Mouse (Mus musculus): ENCODE measurements around the gene Akap5. TPM values are rescaled to one million over a fixed set of nuclear protein-coding genes. Genes with fewer than 3 reads are reported as not detected.

Gene Akap5
- polyA plus RNA-seq, 1 experiment from 2014 or later: 8.5 TPM

- H3K27me3 ChIP-seq (replicated peaks): no peaks in the 10 kb centered on the region
- H3K4me3 ChIP-seq: no peak overlapping the region
- H3K4me2 ChIP-seq: no peak overlapping the region
- no peaks in the 10 kb centered on the region for H3K9me3 ChIP-seq (replicated peaks)
- no peaks in the 10 kb centered on the region for H3K4me1 ChIP-seq (replicated peaks)
- no peak for ATAC-seq (ENCODE audit: insufficient number of reproducible peaks, low FRiP score)
- no peak overlapping the region for H3K27ac ChIP-seq (ENCODE audit: poor library complexity, severe bottlenecking)
- peaks cover 82% of the 10 kb centered on the region for H3K36me3 ChIP-seq
- no peak overlapping the region for H3K9ac ChIP-seq
- WGBS: 51% methylated on average over 7 of the region's 7 CpGs
Observed at GRCm38 (mm10) chr12:76293192-76293591, 31.5 kb upstream of the Akap5 start.

- ATAC-seq (ENCODE audit: insufficient number of reproducible peaks, low FRiP score): no peak
- Histone ChIP-seq H3K36me3 (peaks cover 75% of the 10 kb centered on the region), H3K4me3 (no peak overlapping the region), H3K9ac (no peak overlapping the region), H3K9me3 (replicated peaks) (no peaks in the 10 kb centered on the region), H3K27me3 (replicated peaks) (no peaks in the 10 kb centered on the region), H3K4me2 (no peak overlapping the region), H3K4me1 (replicated peaks) (peaks cover 10% of the 10 kb centered on the region), H3K27ac (ENCODE audit: poor library complexity, severe bottlenecking) (no peak overlapping the region)
- WGBS: 86% methylated on average over 5 of the region's 5 CpGs
Observed at GRCm38 (mm10) chr12:76297830-76298229, 26.9 kb upstream of the Akap5 start.

GRCm38 (mm10) chr12:76299361-76299906 lies 25.3 kb upstream of the Akap5 start:
- peaks cover 78% of the 10 kb centered on the region for H3K36me3 ChIP-seq
- no peak overlapping the region for H3K27ac ChIP-seq (ENCODE audit: poor library complexity, severe bottlenecking)

GRCm38 (mm10) chr12:76300367-76300766 lies 24.3 kb upstream of the Akap5 start:
- no peak for ATAC-seq (ENCODE audit: insufficient number of reproducible peaks, low FRiP score)

More at GRCm38 (mm10) chr12:76299361-76299906, 25.3 kb upstream of the Akap5 start:
- H3K4me2 ChIP-seq: no peak overlapping the region
- H3K4me1 ChIP-seq (replicated peaks): peaks cover 10% of the 10 kb centered on the region
- H3K4me3 ChIP-seq: no peak overlapping the region
- ATAC-seq (ENCODE audit: insufficient number of reproducible peaks, low FRiP score): no peak
- H3K9ac ChIP-seq: no peak overlapping the region
- no peaks in the 10 kb centered on the region for H3K9me3 ChIP-seq (replicated peaks)
- no peaks in the 10 kb centered on the region for H3K27me3 ChIP-seq (replicated peaks)
- 77% methylated on average over 9 of the region's 9 CpGs for WGBS

GRCm38 (mm10) chr12:76303474-76303873 lies 21.2 kb upstream of the Akap5 start:
- Histone ChIP-seq H3K4me3 (no peak overlapping the region), H3K4me2 (no peak overlapping the region), H3K36me3 (peaks cover 56% of the 10 kb centered on the region), H3K9me3 (replicated peaks) (no peaks in the 10 kb centered on the region), H3K27me3 (replicated peaks) (no peaks in the 10 kb centered on the region), H3K27ac (ENCODE audit: poor library complexity, severe bottlenecking) (no peak overlapping the region), H3K4me1 (replicated peaks) (peaks cover 33% of the 10 kb centered on the region), H3K9ac (no peak overlapping the region)
- 92% methylated on average over 11 of the region's 11 CpGs for WGBS
- no peak; the same call in 1 of the 2 replicates for ATAC-seq (ENCODE audit: insufficient number of reproducible peaks, low FRiP score)

More at GRCm38 (mm10) chr12:76300367-76300766, 24.3 kb upstream of the Akap5 start:
- H3K27me3 ChIP-seq (replicated peaks): no peaks in the 10 kb centered on the region
- H3K4me1 ChIP-seq (replicated peaks): peaks cover 10% of the 10 kb centered on the region
- H3K27ac ChIP-seq (ENCODE audit: poor library complexity, severe bottlenecking): no peak overlapping the region
- WGBS: 90% methylated on average over 10 of the region's 10 CpGs
- peaks cover 74% of the 10 kb centered on the region for H3K36me3 ChIP-seq
- no peak overlapping the region for H3K9ac ChIP-seq
- no peaks in the 10 kb centered on the region for H3K9me3 ChIP-seq (replicated peaks)
- no peak overlapping the region for H3K4me2 ChIP-seq
- no peak overlapping the region for H3K4me3 ChIP-seq

- no peak for ATAC-seq (ENCODE audit: insufficient number of reproducible peaks, low FRiP score)
- no peak overlapping the region for H3K4me3 ChIP-seq
- peaks cover 29% of the 10 kb centered on the region for H3K4me1 ChIP-seq (replicated peaks)
- H3K9me3 ChIP-seq (replicated peaks): no peaks in the 10 kb centered on the region
- H3K27me3 ChIP-seq (replicated peaks): no peaks in the 10 kb centered on the region
- WGBS: 67% methylated on average over 4 of the region's 4 CpGs
- no peak overlapping the region for H3K9ac ChIP-seq
- no peak overlapping the region for H3K4me2 ChIP-seq
- no peak overlapping the region for H3K27ac ChIP-seq (ENCODE audit: poor library complexity, severe bottlenecking)
- H3K36me3 ChIP-seq: peaks cover 49% of the 10 kb centered on the region
Observed at GRCm38 (mm10) chr12:76304199-76304598, 20.5 kb upstream of the Akap5 start.

GRCm38 (mm10) chr12:76305107-76305506 lies 19.6 kb upstream of the Akap5 start:
- H3K4me2 ChIP-seq: no peak overlapping the region
- ATAC-seq (ENCODE audit: insufficient number of reproducible peaks, low FRiP score): no peak
- peaks cover 46% of the 10 kb centered on the region for H3K36me3 ChIP-seq
- H3K9ac ChIP-seq: no peak overlapping the region
- 90% methylated on average over 8 of the region's 8 CpGs for WGBS
- H3K4me3 ChIP-seq: no peak overlapping the region
- H3K27ac ChIP-seq (ENCODE audit: poor library complexity, severe bottlenecking): no peak overlapping the region
- no peaks in the 10 kb centered on the region for H3K9me3 ChIP-seq (replicated peaks)
- peaks cover 30% of the 10 kb centered on the region for H3K4me1 ChIP-seq (replicated peaks)
- H3K27me3 ChIP-seq (replicated peaks): no peaks in the 10 kb centered on the region

GRCm38 (mm10) chr12:76306852-76307561 lies 17.7 kb upstream of the Akap5 start:
- H3K9me3 ChIP-seq (replicated peaks): no peaks in the 10 kb centered on the region
- H3K27ac ChIP-seq (ENCODE audit: poor library complexity, severe bottlenecking): peak overlapping the region; percentile 79
- ATAC-seq (ENCODE audit: insufficient number of reproducible peaks, low FRiP score): no peak
- 71% methylated on average over 9 of the region's 9 CpGs for WGBS
- H3K9ac ChIP-seq: no peak overlapping the region
- H3K36me3 ChIP-seq: peaks cover 30% of the 10 kb centered on the region
- H3K4me3 ChIP-seq: no peak overlapping the region
- H3K4me1 ChIP-seq (replicated peaks): peaks cover 49% of the 10 kb centered on the region
- no peak overlapping the region for H3K4me2 ChIP-seq
- H3K27me3 ChIP-seq (replicated peaks): no peaks in the 10 kb centered on the region

GRCm38 (mm10) chr12:76307964-76308363 lies 16.7 kb upstream of the Akap5 start:
- peaks cover 51% of the 10 kb centered on the region for H3K4me1 ChIP-seq (replicated peaks)
- no peak overlapping the region for H3K4me2 ChIP-seq
- H3K9ac ChIP-seq: no peak overlapping the region
- 19% methylated on average over 9 of the region's 9 CpGs for WGBS
- H3K9me3 ChIP-seq (replicated peaks): no peaks in the 10 kb centered on the region
- H3K36me3 ChIP-seq: peaks cover 26% of the 10 kb centered on the region
- H3K27me3 ChIP-seq (replicated peaks): no peaks in the 10 kb centered on the region
- H3K27ac ChIP-seq (ENCODE audit: poor library complexity, severe bottlenecking): peak overlapping the region; percentile 79
- 0 out of 2 replicates have a peak, but pooled peaks have one; percentile 49 for ATAC-seq (ENCODE audit: insufficient number of reproducible peaks, low FRiP score)
- H3K4me3 ChIP-seq: no peak overlapping the region

GRCm38 (mm10) chr12:76308436-76308835 lies 16.3 kb upstream of the Akap5 start:
- Histone ChIP-seq H3K4me2 (no peak overlapping the region), H3K4me3 (no peak overlapping the region), H3K36me3 (peaks cover 26% of the 10 kb centered on the region), H3K9ac (no peak overlapping the region), H3K27me3 (replicated peaks) (no peaks in the 10 kb centered on the region), H3K4me1 (replicated peaks) (peaks cover 51% of the 10 kb centered on the region), H3K9me3 (replicated peaks) (no peaks in the 10 kb centered on the region), H3K27ac (ENCODE audit: poor library complexity, severe bottlenecking) (peak overlapping the region; percentile 79)
- 77% methylated on average over 5 of the region's 5 CpGs for WGBS
- ATAC-seq (ENCODE audit: insufficient number of reproducible peaks, low FRiP score): no peak

GRCm38 (mm10) chr12:76310007-76310406 lies 14.7 kb upstream of the Akap5 start:
- H3K27me3 ChIP-seq (replicated peaks): no peaks in the 10 kb centered on the region
- H3K27ac ChIP-seq (ENCODE audit: poor library complexity, severe bottlenecking): no peak overlapping the region
- no peak for ATAC-seq (ENCODE audit: insufficient number of reproducible peaks, low FRiP score)
- no peak overlapping the region for H3K4me3 ChIP-seq
- H3K9me3 ChIP-seq (replicated peaks): no peaks in the 10 kb centered on the region
- H3K9ac ChIP-seq: no peak overlapping the region
- H3K4me1 ChIP-seq (replicated peaks): peaks cover 51% of the 10 kb centered on the region
- peaks cover 31% of the 10 kb centered on the region for H3K36me3 ChIP-seq
- no peak overlapping the region for H3K4me2 ChIP-seq
- WGBS: 62% methylated on average over 6 of the region's 6 CpGs
